Mouse (Mus musculus) MEL (cell line): ENCODE results near the gene Klhl3. TPM values are rescaled to one million over a fixed set of nuclear protein-coding genes. Genes with fewer than 3 reads are reported as not detected.
A peak's percentile ranks its signal among the peaks of the same experiment; 100 is the strongest.

Experiments used
- DNase-seq: peaks from one replicate; pipeline ENCODE4 v3.0.0; 2011; ENCODE audit warnings: low read depth, low spot score
- H3K27ac ChIP-seq: 2 replicates; pipeline ENCODE4 v1.5.1; 2012; ENCODE audit warnings: low read depth, mild to moderate bottlenecking, control low read depth, low read length, moderate library complexity; ENCODE audit not compliant: control insufficient read depth
- H3K27me3 ChIP-seq, 2 experiments: fragments of 150-350 bp in 1 of 2; sonication (generic) in 1 of 2; 2 replicates each; pipeline ENCODE4 v1.6.1; 2012; ENCODE audit warnings: low read length in 2 of 2, mild to moderate bottlenecking in 2 of 2, improper control_type of control experiment in 1 of 2, moderate library complexity in 1 of 2; ENCODE audit not compliant: insufficient read depth in 2 of 2, control insufficient read depth in 1 of 2
- H3K36me3 ChIP-seq, 2 experiments: 2 replicates each; pipeline ENCODE4 v1.6.1; 2012 to 2014; ENCODE audit warnings: low read length in 2 of 2, improper control_type of control experiment in 1 of 2, inconsistent platforms in 1 of 2, mild to moderate bottlenecking in 1 of 2; ENCODE audit not compliant: insufficient read depth in 2 of 2, control insufficient read depth in 1 of 2
- H3K4me1 ChIP-seq, 2 experiments: fragments of 150-350 bp in 1 of 2; sonication (generic) in 1 of 2; 2 replicates each; pipeline ENCODE4 v1.6.1; 2012; ENCODE audit warnings: low read length in 2 of 2, improper control_type of control experiment in 1 of 2, mild to moderate bottlenecking in 1 of 2; ENCODE audit not compliant: insufficient read depth in 2 of 2, control insufficient read depth in 1 of 2
- H3K4me3 ChIP-seq, 2 experiments: fragments of 150-350 bp in 1 of 2; sonication (generic) in 1 of 2; 2 replicates each; pipeline ENCODE4 v1.5.1; 2012; ENCODE audit warnings: low read depth in 2 of 2, low read length in 2 of 2, mild to moderate bottlenecking in 2 of 2, moderate library complexity in 2 of 2, control low read depth in 1 of 2, improper control_type of control experiment in 1 of 2; ENCODE audit not compliant: control insufficient read depth in 1 of 2, insufficient read depth in 1 of 2
- H3K79me2 ChIP-seq: 2 replicates; pipeline ENCODE4 v1.6.1; 2012; ENCODE audit warnings: mild to moderate bottlenecking, low read length, moderate library complexity; ENCODE audit not compliant: control insufficient read depth, poor library complexity, insufficient read depth
- H3K9ac ChIP-seq: 2 replicates; pipeline ENCODE4 v1.6.1; 2012; ENCODE audit warnings: low read depth, mild to moderate bottlenecking, control low read depth, low read length, moderate library complexity; ENCODE audit not compliant: control insufficient read depth, poor library complexity, severe bottlenecking
- H3K9me3 ChIP-seq: fragments of 150-350 bp; sonication (generic); replicated peaks from 2 replicates; pipeline ENCODE4 v1.6.1; 2012; ENCODE audit warnings: mild to moderate bottlenecking, low read length, improper control_type of control experiment, moderate library complexity; ENCODE audit not compliant: insufficient read depth
- CHD1 ChIP-seq: IDR thresholded peaks from 2 replicates; pipeline ENCODE4 v1.6.1; 2012; ENCODE audit warnings: low read depth, mild to moderate bottlenecking, inconsistent platforms, low read length, improper control_type of control experiment
- CHD2 ChIP-seq: IDR thresholded peaks from 2 replicates; pipeline ENCODE4 v1.6.1; 2011; ENCODE audit warnings: low read length, improper control_type of control experiment
- CTCF ChIP-seq, 3 experiments: IDR thresholded peaks in 2 of 3; conservative IDR thresholded peaks in 1 of 3; 2 replicates each; pipeline ENCODE4 v1.5.1; 2011 to 2012; ENCODE audit warnings: low read length in 3 of 3, low read depth in 2 of 3, mild to moderate bottlenecking in 2 of 3, improper control_type of control experiment in 1 of 3, inconsistent platforms in 1 of 3, mixed read lengths in 1 of 3, moderate library complexity in 1 of 3; ENCODE audit not compliant: control insufficient read depth in 1 of 3, insufficient read depth in 1 of 3, poor library complexity in 1 of 3, severe bottlenecking in 1 of 3
- E2F4 ChIP-seq: IDR thresholded peaks from 2 replicates; pipeline ENCODE4 v1.6.1; 2011; ENCODE audit warnings: low read depth, low read length, improper control_type of control experiment, borderline replicate concordance
- ELF1 ChIP-seq: IDR thresholded peaks from 2 replicates; pipeline ENCODE4 v1.6.1; 2014; ENCODE audit warnings: low read depth, mild to moderate bottlenecking, inconsistent platforms, low read length, improper control_type of control experiment, moderate library complexity
- EP300 ChIP-seq, 2 experiments: IDR thresholded peaks; 2 replicates each; pipeline ENCODE4 v1.6.1; 2011; ENCODE audit warnings: improper control_type of control experiment in 2 of 2, low read length in 2 of 2, low read depth in 1 of 2, mild to moderate bottlenecking in 1 of 2
- ETS1 ChIP-seq: IDR thresholded peaks from 2 replicates; pipeline ENCODE4 v1.6.1; 2012; ENCODE audit warnings: low read depth, mild to moderate bottlenecking, inconsistent platforms, low read length, improper control_type of control experiment, moderate library complexity
- GABPA ChIP-seq: IDR thresholded peaks from 2 replicates; pipeline ENCODE4 v1.6.1; 2012; ENCODE audit warnings: low read depth, mild to moderate bottlenecking, inconsistent platforms, low read length, improper control_type of control experiment, moderate library complexity
- GATA1 ChIP-seq: IDR thresholded peaks from 2 replicates; pipeline ENCODE4 v1.6.1; 2011; ENCODE audit warnings: low read depth, low read length, improper control_type of control experiment
- HCFC1 ChIP-seq: IDR thresholded peaks from 2 replicates; pipeline ENCODE4 v1.6.1; 2012; ENCODE audit warnings: low read depth, mild to moderate bottlenecking, inconsistent platforms, low read length, improper control_type of control experiment, moderate library complexity
- KAT2A ChIP-seq: conservative IDR thresholded peaks from 2 replicates; pipeline ENCODE4 v1.6.1; 2012; ENCODE audit warnings: low read depth, low read length, improper control_type of control experiment, inconsistent platforms
- MAFK ChIP-seq: IDR thresholded peaks from 2 replicates; pipeline ENCODE4 v1.6.1; 2011; ENCODE audit warnings: low read depth, mild to moderate bottlenecking, low read length, improper control_type of control experiment, borderline replicate concordance
- MAZ ChIP-seq: IDR thresholded peaks from 2 replicates; pipeline ENCODE4 v1.6.1; 2012; ENCODE audit warnings: low read depth, mild to moderate bottlenecking, inconsistent platforms, low read length, improper control_type of control experiment
- MEF2A ChIP-seq: IDR thresholded peaks from 2 replicates; pipeline ENCODE4 v1.6.1; 2014; ENCODE audit warnings: low read depth, mild to moderate bottlenecking, inconsistent platforms, low read length, improper control_type of control experiment; ENCODE audit not compliant: poor library complexity, insufficient replicate concordance, severe bottlenecking; ENCODE audit errors: extremely low read depth
- MXI1 ChIP-seq: IDR thresholded peaks from 2 replicates; pipeline ENCODE4 v1.6.1; 2011; ENCODE audit warnings: mild to moderate bottlenecking, low read depth, low read length, improper control_type of control experiment
- MYB ChIP-seq: IDR thresholded peaks from 2 replicates; pipeline ENCODE4 v1.6.1; 2011; ENCODE audit warnings: mild to moderate bottlenecking, low read depth, low read length, improper control_type of control experiment
- MYC ChIP-seq: IDR thresholded peaks from 2 replicates; pipeline ENCODE4 v1.6.1; 2011; ENCODE audit warnings: low read depth, mild to moderate bottlenecking, low read length, improper control_type of control experiment, moderate library complexity
- NELFE ChIP-seq: IDR thresholded peaks from 2 replicates; pipeline ENCODE4 v1.6.1; 2011; ENCODE audit warnings: low read depth, low read length, improper control_type of control experiment
- NRF1 ChIP-seq: IDR thresholded peaks from 2 replicates; pipeline ENCODE4 v1.6.1; 2014; ENCODE audit warnings: low read depth, mild to moderate bottlenecking, inconsistent platforms, low read length, improper control_type of control experiment, moderate library complexity; ENCODE audit not compliant: poor library complexity, insufficient read depth, severe bottlenecking
- POLR2A ChIP-seq, 2 experiments: IDR thresholded peaks; 2 replicates each; pipeline ENCODE4 v1.6.1; 2011 to 2012; ENCODE audit warnings: low read length in 2 of 2, mild to moderate bottlenecking in 2 of 2, control low read depth in 1 of 2, improper control_type of control experiment in 1 of 2, low read depth in 1 of 2, moderate library complexity in 1 of 2; ENCODE audit not compliant: control insufficient read depth in 1 of 2, insufficient read depth in 1 of 2, poor library complexity in 1 of 2
- POLR2AphosphoS2 ChIP-seq: IDR thresholded peaks from 2 replicates; pipeline ENCODE4 v1.6.1; 2011; ENCODE audit warnings: low read length, improper control_type of control experiment
- POLR2AphosphoS5 ChIP-seq: IDR thresholded peaks from 2 replicates; pipeline ENCODE4 v1.6.1; 2012; ENCODE audit warnings: low read depth, borderline replicate concordance, mild to moderate bottlenecking, inconsistent platforms, low read length, moderate library complexity, mixed read lengths
- RAD21 ChIP-seq: IDR thresholded peaks from 2 replicates; pipeline ENCODE4 v1.6.1; 2011; ENCODE audit warnings: mild to moderate bottlenecking, low read depth, low read length, improper control_type of control experiment
- RCOR1 ChIP-seq: IDR thresholded peaks from 2 replicates; pipeline ENCODE4 v1.6.1; 2012; ENCODE audit warnings: low read depth, mild to moderate bottlenecking, inconsistent platforms, low read length, improper control_type of control experiment
- SMC3 ChIP-seq: IDR thresholded peaks from 2 replicates; pipeline ENCODE4 v1.6.1; 2011; ENCODE audit warnings: low read depth, low read length, improper control_type of control experiment
- TAL1 ChIP-seq: IDR thresholded peaks from 2 replicates; pipeline ENCODE4 v1.6.1; 2012; ENCODE audit warnings: mild to moderate bottlenecking, inconsistent platforms, low read length, moderate library complexity, mixed read lengths
- TBP ChIP-seq: IDR thresholded peaks from 2 replicates; pipeline ENCODE4 v1.8.0; 2011; ENCODE audit warnings: low read depth, low read length, improper control_type of control experiment
- TCF12 ChIP-seq: IDR thresholded peaks from 2 replicates; pipeline ENCODE4 v1.6.1; 2014; ENCODE audit warnings: low read depth, mild to moderate bottlenecking, inconsistent platforms, low read length, improper control_type of control experiment, moderate library complexity
- UBTF ChIP-seq: IDR thresholded peaks from 2 replicates; pipeline ENCODE4 v1.6.1; 2012; ENCODE audit warnings: low read depth, mild to moderate bottlenecking, inconsistent platforms, low read length, improper control_type of control experiment, moderate library complexity, borderline replicate concordance; ENCODE audit not compliant: insufficient read depth
- USF1 ChIP-seq: IDR thresholded peaks from 2 replicates; pipeline ENCODE4 v1.6.1; 2014; ENCODE audit warnings: low read depth, mild to moderate bottlenecking, inconsistent platforms, low read length, improper control_type of control experiment, moderate library complexity
- USF2 ChIP-seq, 2 experiments: IDR thresholded peaks; 2 replicates each; pipeline ENCODE4 v1.6.1; 2011 to 2012; ENCODE audit warnings: improper control_type of control experiment in 2 of 2, low read length in 2 of 2, borderline replicate concordance in 1 of 2, inconsistent platforms in 1 of 2, low read depth in 1 of 2, mild to moderate bottlenecking in 1 of 2; ENCODE audit not compliant: insufficient read depth in 1 of 2
- ZC3H11A ChIP-seq: IDR thresholded peaks from 2 replicates; pipeline ENCODE4 v1.6.1; 2012; ENCODE audit warnings: low read depth, mild to moderate bottlenecking, inconsistent platforms, low read length, improper control_type of control experiment
- ZMIZ1 ChIP-seq: IDR thresholded peaks from 2 replicates; pipeline ENCODE4 v1.6.1; 2012; ENCODE audit warnings: low read depth, mild to moderate bottlenecking, inconsistent platforms, low read length, improper control_type of control experiment, moderate library complexity
- ZNF384 ChIP-seq: IDR thresholded peaks from 2 replicates; pipeline ENCODE4 v1.6.1; 2012; ENCODE audit warnings: low read depth, mild to moderate bottlenecking, inconsistent platforms, low read length, improper control_type of control experiment
- polyA plus RNA-seq, 2 experiments: library from polyadenylated mRNA; stranded (reverse) in 1 of 2; unstranded in 1 of 2; fragments of >175 nt in 1 of 2; fragments of >200 nt in 1 of 2; gene quantifications; 2 replicates each; pipeline versions ENCODE4 v1.2.1 to v1.2.4; 2012; ENCODE audit warnings: low replicate concordance in 2 of 2, low read depth in 1 of 2; ENCODE audit not compliant: insufficient read length in 2 of 2, insufficient read depth in 1 of 2, missing spikeins in 1 of 2
- total RNA-seq: library from RNA; depleted of rRNA; stranded (reverse); fragments of 300-350 nt; gene quantifications from 2 replicates; pipeline ENCODE4 v1.2.3, GENCODE M21; 2012

Gene Klhl3
- total and polyA plus RNA-seq, 3 experiments = 0.01 TPM; not detected in 2

DNA sequence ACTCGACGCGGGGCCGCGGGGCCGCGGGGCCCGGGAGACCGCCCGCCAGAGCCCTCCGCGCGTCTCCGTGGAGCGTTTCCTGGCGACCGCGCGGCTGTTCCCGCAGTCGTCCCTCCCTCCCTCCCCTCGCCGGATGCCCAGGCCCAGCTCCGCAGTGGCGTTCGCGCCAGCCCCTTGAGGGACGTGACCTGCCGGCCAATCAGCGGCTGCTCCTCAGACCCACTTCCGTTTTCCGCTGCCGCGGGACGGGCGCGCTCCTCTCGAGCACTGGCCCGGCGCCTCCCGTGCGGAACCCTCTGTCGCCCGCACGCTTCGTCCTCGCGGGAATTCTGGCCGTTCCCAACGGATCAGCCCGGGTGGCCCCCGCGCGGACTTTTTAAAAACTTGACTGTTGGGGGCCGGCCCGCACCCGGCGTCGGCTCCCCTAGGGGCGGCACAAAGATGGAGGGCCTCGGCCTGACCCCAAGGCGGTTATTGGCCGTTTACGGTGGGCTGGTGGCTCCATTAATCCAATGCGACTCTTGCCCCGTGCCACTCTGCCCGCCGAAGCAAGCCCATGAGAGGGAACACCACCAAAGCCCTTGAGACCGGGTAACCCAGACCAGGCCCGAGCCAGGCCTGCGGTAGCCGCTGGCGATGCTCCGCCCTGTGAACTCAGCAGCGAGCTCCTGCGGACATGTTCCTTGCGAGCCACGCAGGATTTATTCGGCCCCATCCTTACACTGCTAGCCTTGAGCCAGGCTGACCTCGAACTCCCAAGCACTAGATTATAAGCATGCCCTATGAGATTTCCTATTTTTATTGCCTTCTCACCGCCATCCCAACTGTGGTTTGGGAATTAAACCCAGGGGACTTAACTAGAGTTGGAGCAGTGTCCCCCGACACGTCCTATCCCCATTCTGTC is 15.6 kb upstream of the Klhl3 start:
- peak overlapping the region; percentile 96 for H3K9ac ChIP-seq
- H3K4me1 ChIP-seq = peaks cover 3 to 15% of the 10 kb centered on the region in 2 experiments
- peak overlapping the region; percentile 90 for H3K27ac ChIP-seq
- peak overlapping the region; percentile 63 to 74 for H3K4me3 ChIP-seq
- H3K36me3 ChIP-seq = peaks cover 4 to 26% of the 10 kb centered on the region in 2 experiments; a peak in 3 of 4 replicates
- DNase-seq = peak; percentile 96
- H3K9me3 ChIP-seq = no peaks in the 10 kb centered on the region
- H3K27me3 ChIP-seq = no peaks in the 10 kb centered on the region
- peaks cover 32% of the 10 kb centered on the region for H3K79me2 ChIP-seq
- TF ChIP-seq ZMIZ1 (peak; percentile 32), EP300 (IDR thresholded peaks at IDR 0.05; ENCODE audit: low read depth in 1 of 2, low read length in 2 of 2) (no peak), NRF1 (no peak), ZC3H11A (no peak), NELFE (peak; percentile 67), MYB (peak; percentile 66), POLR2AphosphoS2 (peak; percentile 87), SMC3 (no peak), E2F4 (peak; percentile 94; the same call in 1 of the 2 replicates), USF2 (IDR thresholded peaks at IDR 0.05; ENCODE audit: borderline replicate concordance in 1 of 2, insufficient read depth in 1 of 2, low read depth in 1 of 2, low read length in 2 of 2) (no peak), USF1 (no peak), MXI1 (no peak), RAD21 (no peak), MEF2A (no peak), RCOR1 (no peak), TCF12 (peak; percentile 79), CTCF (IDR thresholded peaks at IDR 0.05 in 2 of 3, conservative IDR thresholded peaks at IDR 0.05 in 1 of 3; ENCODE audit: control insufficient read depth in 1 of 3, insufficient read depth in 1 of 3, low read depth in 2 of 3, low read length in 3 of 3, poor library complexity in 1 of 3, severe bottlenecking in 1 of 3) (0 out of 6 replicates have a peak, but pooled peaks of 1 of the 3 experiments have one; percentile 0), MYC (no peak), MAZ (no peak), MAFK (no peak), ZNF384 (no peak), POLR2AphosphoS5 (peak; percentile 66; the same call in 1 of the 2 replicates), TBP (peak; percentile 42; the same call in 1 of the 2 replicates), GABPA (no peak), CHD2 (no peak), KAT2A (no peak; the same call in 1 of the 2 replicates), POLR2A (IDR thresholded peaks at IDR 0.05; ENCODE audit: control insufficient read depth in 1 of 2, insufficient read depth in 1 of 2, low read depth in 1 of 2, low read length in 2 of 2, poor library complexity in 1 of 2) (peak; percentile 70 to 87; a peak in 3 of 4 replicates), CHD1 (0 out of 2 replicates have a peak, but pooled peaks have one; percentile 35), UBTF (0 out of 2 replicates have a peak, but pooled peaks have one; percentile 49), TAL1 (no peak), ETS1 (no peak), HCFC1 (peak; percentile 80), GATA1 (no peak), ELF1 (peak; percentile 77)
